In the genomic region with DNA sequence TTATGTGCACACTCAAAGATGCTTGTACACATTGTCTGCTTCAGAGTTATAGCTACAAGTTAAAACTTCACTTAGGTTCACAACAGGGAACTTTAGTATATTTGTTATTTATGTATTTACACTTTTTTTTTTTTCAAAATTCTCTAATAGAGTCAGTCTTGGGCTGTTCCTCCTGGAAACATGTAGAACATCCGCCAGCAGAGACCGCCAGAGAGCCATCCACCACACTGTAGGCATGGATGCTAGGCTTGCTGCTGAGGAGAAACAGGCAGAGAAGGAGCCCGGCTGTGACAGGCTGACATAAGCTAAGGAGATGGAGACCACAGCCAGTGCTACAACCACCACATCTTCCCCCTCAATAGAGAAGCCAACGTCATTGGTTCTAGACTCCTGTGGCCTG, we compare ENCODE assay signal across 8 mouse cellular contexts. TPM values are rescaled to one million over a fixed set of nuclear protein-coding genes. Genes with fewer than 3 reads are reported as not detected.
DNase-seq lines count a peak whose midpoint lies in the region; ATAC-seq and TF ChIP-seq lines count a peak whose summit lies in the region.

No protein-coding gene starts in this region.

- no peaks in the 10 kb centered on the region for H3K79me2 ChIP-seq in heart, adult 2 months (replicated peaks; ENCODE audit: control insufficient read depth, insufficient read depth, low read length)

- intact Hi-C loops in heart, adult 2 months (cut with DNase I): loop anchor here (1.0 to 10.0 kb wide), 4 partner anchors 125 to 670 kb away; no protein-coding TSS in a partner anchor

- H3K4me2 ChIP-seq in kidney, embryonic 14.5 days (replicated peaks; ENCODE audit: low read depth, low read length): no peak overlapping the region
- no peak overlapping the region for H3K4me2 ChIP-seq in limb, embryonic 13.5 days (replicated peaks)

- no peak overlapping the region for H3K4me3 ChIP-seq in heart, adult 2 months
- no peak overlapping the region for H3K4me3 ChIP-seq in kidney, embryonic 14.5 days (ENCODE audit: low read length)
- H3K4me3 ChIP-seq in limb, embryonic 13.5 days: no peak overlapping the region

- WGBS in heart, adult 2 months: 10% methylated on average over 4 of the region's 4 CpGs
- 8% methylated on average over 4 of the region's 4 CpGs for WGBS in kidney, embryonic 14.5 days
- 6% methylated on average over 4 of the region's 4 CpGs for WGBS in limb, embryonic 13.5 days

- peak; percentile 88 for TF ChIP-seq CTCF in heart, adult 2 months (IDR thresholded peaks at IDR 0.05)

- no peaks in the 10 kb centered on the region for H3K27me3 ChIP-seq in heart, adult 2 months (ENCODE audit: control insufficient read depth, insufficient read depth, low read length)
- H3K27me3 ChIP-seq in kidney, embryonic 14.5 days (ENCODE audit: control insufficient read depth, insufficient read depth, low read length): no peaks in the 10 kb centered on the region
- no peaks in the 10 kb centered on the region for H3K27me3 ChIP-seq in limb, embryonic 13.5 days
- H3K27me3 ChIP-seq in splenic B cell, adult 2 months (ENCODE audit: control insufficient read depth, insufficient read depth, low read length, poor library complexity, severe bottlenecking): no peaks in the 10 kb centered on the region

- H3K9ac ChIP-seq in heart, adult 2 months (ENCODE audit: low read depth, low read length): no peak overlapping the region
- H3K9ac ChIP-seq in kidney, embryonic 14.5 days (ENCODE audit: low read depth, low read length): no peak overlapping the region
- no peak overlapping the region for H3K9ac ChIP-seq in limb, embryonic 13.5 days

- H3K4me1 ChIP-seq in heart, adult 2 months (ENCODE audit: control insufficient read depth, insufficient read depth, low read length): no peaks in the 10 kb centered on the region
- no peaks in the 10 kb centered on the region for H3K4me1 ChIP-seq in kidney, embryonic 14.5 days (ENCODE audit: control insufficient read depth, insufficient read depth, low read length)
- H3K4me1 ChIP-seq in limb, embryonic 13.5 days: peaks cover 13% of the 10 kb centered on the region; the same call in 1 of the 2 replicates

- 0 out of 2 replicates have a peak, but pooled peaks have one; percentile 26 for TF ChIP-seq EP300 in heart, adult 2 months (IDR thresholded peaks at IDR 0.05; ENCODE audit: insufficient read depth, low read depth, low read length)

- DNase-seq in 3T3-L1 (ENCODE audit: low read depth, low spot score): peak; percentile 91
- peak; percentile 82 for DNase-seq in adrenal gland, adult 2 months
- peak; percentile 63 for DNase-seq in embryo, embryonic 11.5 days (ENCODE audit: low read depth, low spot score)
- peak; percentile 70 to 82 for DNase-seq in heart, adult 2 months
- DNase-seq in natural killer cell, adult 2 months (ENCODE audit: low spot score in 2 of 2): peak; percentile 26 to 57
- peak; percentile 69 for DNase-seq in splenic B cell, adult 2 months (ENCODE audit: low read depth, low spot score)

- H3K27ac ChIP-seq in heart, adult 2 months: no peak overlapping the region
- no peak overlapping the region for H3K27ac ChIP-seq in kidney, embryonic 14.5 days (ENCODE audit: low read depth, low read length)
- H3K27ac ChIP-seq in limb, embryonic 13.5 days: no peak overlapping the region

- no peaks in the 10 kb centered on the region for H3K36me3 ChIP-seq in heart, adult 2 months (ENCODE audit: control insufficient read depth, insufficient read depth, low read length)
- H3K36me3 ChIP-seq in kidney, embryonic 14.5 days (ENCODE audit: control insufficient read depth, insufficient read depth, low read length): no peaks in the 10 kb centered on the region
- H3K36me3 ChIP-seq in limb, embryonic 13.5 days: no peaks in the 10 kb centered on the region
- no peaks in the 10 kb centered on the region for H3K36me3 ChIP-seq in splenic B cell, adult 2 months (ENCODE audit: control insufficient read depth, insufficient read depth, low read length, poor library complexity, severe bottlenecking)

- TF ChIP-seq POLR2A in heart, adult 2 months (IDR thresholded peaks at IDR 0.05; ENCODE audit: insufficient read depth, low read depth, low read length): no peak

- peak; percentile 91 for ATAC-seq in kidney, embryonic 14.5 days (ENCODE audit: low FRiP score, low TSS enrichment)
- ATAC-seq in limb, embryonic 13.5 days (ENCODE audit: low FRiP score, low read depth): peak; percentile 84

- no peaks in the 10 kb centered on the region for H3K9me3 ChIP-seq in kidney, embryonic 14.5 days (ENCODE audit: control insufficient read depth, low read length)
- H3K9me3 ChIP-seq in limb, embryonic 13.5 days: no peaks in the 10 kb centered on the region

RNA-seq across cellular contexts. Expression of gene Rps23, which starts 44.7 kb away (rescaled TPM):
- total RNA-seq in adrenal gland, adult 2 months (2021): 100 to 1,000 TPM; 297 to 405 TPM
- 20.5 and 21.8 TPM in 2 replicates for polyA plus RNA-seq in adrenal gland, adult 2 months (2012; rRNA removed)
- 100 to 1,000 TPM; 175 to 189 TPM for total RNA-seq in heart, adult 2 months (2021)
- polyA plus RNA-seq in heart, adult 2 months (2012; rRNA removed): 119 and 153 TPM in 2 replicates
- polyA plus RNA-seq in kidney, embryonic 14.5 days (2014; fragmentation: Nextera tagmentation; extraction: Ambion mirVana): 314 and 409 TPM in 2 replicates
- polyA plus RNA-seq in limb, embryonic 13.5 days (2015; fragmentation: Nextera tagmentation; extraction: Ambion mirVana): 232 and 253 TPM in 2 replicates
